Mouse (Mus musculus): ENCODE data around the gene Olfr285.

The Olfr285 gene

GRCm38 (mm10) chr15:98317177-98317724, at the start of gene Olfr285:
Olfr285 (minus strand) TSS chr15:98317353.
- no peak for DNase-seq (ENCODE audit: low spot score in 2 of 2)

GRCm38 (mm10) chr15:98340887-98341286, 23.7 kb upstream of the Olfr285 start, which contains the start of gene Olfr284:
Olfr284 (minus strand) TSS chr15:98340987.
- no peak for DNase-seq (ENCODE audit: low spot score in 2 of 2)

- DNase-seq (ENCODE audit: low spot score in 2 of 2) = no peak
These were observed 1.4 kb downstream of the Olfr285 start for GRCm38 (mm10) chr15:98315703-98316102.

GRCm38 (mm10) chr15:98295628-98296551, 21.3 kb downstream of the Olfr285 start, which contains the start of gene Zfp641:
Zfp641 (minus strand) TSS chr15:98296161.
- DNase-seq (ENCODE audit: low spot score in 2 of 2) = no peak

- no peak for DNase-seq (ENCODE audit: low spot score in 2 of 2)
These were observed 23.5 kb downstream of the Olfr285 start for GRCm38 (mm10) chr15:98293651-98294050.

- DNase-seq (ENCODE audit: low spot score in 2 of 2) = no peak
These were observed 28.6 kb downstream of the Olfr285 start for GRCm38 (mm10) chr15:98288566-98288965.

- DNase-seq (ENCODE audit: low spot score in 2 of 2) = no peak
These were observed 30.7 kb downstream of the Olfr285 start for GRCm38 (mm10) chr15:98286418-98286817.
